Mouse (Mus musculus): ENCODE results near the gene Ncoa4. TPM values are rescaled to one million over a fixed set of nuclear protein-coding genes. Genes with fewer than 3 reads are reported as not detected.

Ncoa4 gene
- polyA plus RNA-seq, 1 experiment from 2014 or later: 145 TPM

DNA sequence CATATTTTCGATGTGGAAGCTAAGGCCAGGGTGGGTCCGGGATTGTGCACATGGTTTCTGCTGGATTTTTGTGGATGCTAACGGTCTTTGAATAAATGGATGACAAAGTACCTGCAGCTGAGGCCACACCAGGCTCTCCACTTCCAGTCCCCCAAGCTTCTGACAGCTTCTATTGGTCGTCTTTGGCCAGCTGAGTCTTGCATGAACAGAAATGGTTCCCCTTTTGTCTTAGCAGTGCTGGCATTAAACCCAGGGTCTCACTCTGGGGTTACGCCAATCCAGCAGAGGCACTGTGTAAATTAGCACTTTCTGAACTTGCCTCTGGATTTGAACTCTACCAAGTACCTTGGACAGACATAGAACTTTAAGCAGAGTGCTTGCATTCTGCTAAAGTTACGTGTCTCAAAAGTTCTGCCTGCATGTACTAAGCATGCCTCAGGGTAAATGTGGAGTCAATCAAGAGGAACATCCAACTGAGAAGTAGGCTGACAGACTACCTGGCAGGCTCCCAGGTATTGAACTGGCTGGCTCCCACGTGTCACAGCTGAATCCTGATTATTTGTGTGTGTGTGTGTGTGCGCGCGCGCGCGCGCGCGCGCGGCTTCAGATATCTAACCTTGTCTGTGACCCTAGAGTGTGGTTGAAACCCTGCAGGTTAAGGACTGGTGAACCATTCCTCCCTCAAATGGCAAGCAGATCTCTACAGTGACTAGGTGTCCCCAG is 7.3 kb upstream of the Ncoa4 start:
- 90% methylated on average over 18 of the region's 18 CpGs for WGBS (ENCODE audit: insufficient replicate concordance)
- no peaks in the 10 kb centered on the region for H3K36me3 ChIP-seq (ENCODE audit: control insufficient read depth, insufficient read depth, low read length)
- no peaks in the 10 kb centered on the region for H3K4me1 ChIP-seq (ENCODE audit: control insufficient read depth, insufficient read depth, low read length)
- no peak overlapping the region for H3K4me3 ChIP-seq (ENCODE audit: low read depth, low read length)
- H3K9ac ChIP-seq (ENCODE audit: low read depth, low read length): no peak overlapping the region
- no peak overlapping the region for H3K4me2 ChIP-seq
- H3K9me3 ChIP-seq (replicated peaks; ENCODE audit: control insufficient read depth, low read length): no peaks in the 10 kb centered on the region
- no peaks in the 10 kb centered on the region for H3K27me3 ChIP-seq (ENCODE audit: control insufficient read depth, insufficient read depth, low read length)
- ATAC-seq (replicated peaks; ENCODE audit: insufficient number of reproducible peaks, low FRiP score, low TSS enrichment): no peak
- H3K27ac ChIP-seq (ENCODE audit: low read depth, low read length): no peak overlapping the region

DNA sequence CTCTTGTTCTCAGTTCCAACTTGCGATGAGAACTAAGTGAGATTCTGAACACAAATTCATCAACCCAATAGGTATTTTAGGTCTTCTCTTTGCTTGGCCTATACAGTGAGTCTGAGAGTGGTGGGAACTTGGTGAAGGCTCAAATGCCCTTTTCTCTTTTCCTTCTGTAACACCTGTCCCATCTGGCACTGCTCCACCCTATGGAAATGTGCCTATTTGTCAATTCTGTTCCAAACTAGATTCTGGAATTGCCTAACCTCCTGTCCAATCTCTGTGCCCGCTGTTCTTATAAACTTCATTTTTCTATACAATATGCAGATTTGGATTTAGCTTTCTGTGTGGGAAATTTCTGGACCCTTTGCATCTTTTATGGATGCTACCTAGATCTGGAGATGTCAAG is 6.5 kb upstream of the Ncoa4 start:
- no peak for ATAC-seq (replicated peaks; ENCODE audit: insufficient number of reproducible peaks, low FRiP score, low TSS enrichment)
- 91% methylated on average over 2 of the region's 2 CpGs for WGBS (ENCODE audit: insufficient replicate concordance)
- no peak overlapping the region for H3K9ac ChIP-seq (ENCODE audit: low read depth, low read length)
- no peaks in the 10 kb centered on the region for H3K9me3 ChIP-seq (replicated peaks; ENCODE audit: control insufficient read depth, low read length)
- no peaks in the 10 kb centered on the region for H3K27me3 ChIP-seq (ENCODE audit: control insufficient read depth, insufficient read depth, low read length)
- H3K27ac ChIP-seq (ENCODE audit: low read depth, low read length): no peak overlapping the region
- H3K36me3 ChIP-seq (ENCODE audit: control insufficient read depth, insufficient read depth, low read length): no peaks in the 10 kb centered on the region
- no peak overlapping the region for H3K4me3 ChIP-seq (ENCODE audit: low read depth, low read length)
- no peak overlapping the region for H3K4me2 ChIP-seq
- H3K4me1 ChIP-seq (ENCODE audit: control insufficient read depth, insufficient read depth, low read length): no peaks in the 10 kb centered on the region

GRCm38 (mm10) chr14:32154758-32155157 is 4.9 kb upstream of the Ncoa4 start:
- H3K4me3 ChIP-seq (ENCODE audit: low read depth, low read length): no peak overlapping the region
- no peaks in the 10 kb centered on the region for H3K4me1 ChIP-seq (ENCODE audit: control insufficient read depth, insufficient read depth, low read length)
- 87% methylated on average over 6 of the region's 6 CpGs for WGBS (ENCODE audit: insufficient replicate concordance)
- no peaks in the 10 kb centered on the region for H3K36me3 ChIP-seq (ENCODE audit: control insufficient read depth, insufficient read depth, low read length)
- H3K9me3 ChIP-seq (replicated peaks; ENCODE audit: control insufficient read depth, low read length): no peaks in the 10 kb centered on the region
- H3K9ac ChIP-seq (ENCODE audit: low read depth, low read length): no peak overlapping the region
- H3K27ac ChIP-seq (ENCODE audit: low read depth, low read length): no peak overlapping the region
- H3K27me3 ChIP-seq (ENCODE audit: control insufficient read depth, insufficient read depth, low read length): no peaks in the 10 kb centered on the region
- H3K4me2 ChIP-seq: no peak overlapping the region
- no peak for ATAC-seq (replicated peaks; ENCODE audit: insufficient number of reproducible peaks, low FRiP score, low TSS enrichment)

DNA sequence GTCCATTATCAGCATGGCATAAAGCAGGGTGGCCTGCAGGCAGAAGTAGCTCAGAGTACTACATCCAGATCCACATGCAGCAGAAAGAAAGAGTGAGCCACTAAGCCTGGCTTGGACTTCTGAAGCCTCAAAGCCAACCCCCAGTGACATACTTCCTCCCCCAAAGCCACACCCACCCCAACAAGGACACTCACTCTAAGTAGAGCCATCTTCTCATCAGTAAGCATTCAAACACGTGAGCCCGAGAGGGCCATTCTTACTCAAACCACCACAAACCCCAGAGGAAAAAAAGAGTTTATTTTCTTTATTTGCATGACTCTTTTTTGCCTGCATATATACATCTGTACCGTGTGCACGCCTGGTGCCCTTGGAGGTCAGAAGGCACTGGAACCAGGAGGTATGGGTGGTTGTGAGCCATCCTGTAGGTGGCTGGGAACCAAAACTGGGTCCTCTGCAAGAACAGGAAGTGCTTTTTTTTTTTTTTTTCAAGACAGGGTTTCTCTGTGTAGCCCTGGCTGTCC is 455 bp upstream of the Ncoa4 start:
- Histone ChIP-seq H3K27me3 (ENCODE audit: control insufficient read depth, insufficient read depth, low read length) (no peaks in the 10 kb centered on the region), H3K9me3 (replicated peaks; ENCODE audit: control insufficient read depth, low read length) (no peaks in the 10 kb centered on the region), H3K4me2 (peak overlapping the region; percentile 96), H3K4me1 (ENCODE audit: control insufficient read depth, insufficient read depth, low read length) (peaks cover 11% of the 10 kb centered on the region), H3K36me3 (ENCODE audit: control insufficient read depth, insufficient read depth, low read length) (no peaks in the 10 kb centered on the region), H3K4me3 (ENCODE audit: low read depth, low read length) (peak overlapping the region; percentile 92), H3K27ac (ENCODE audit: low read depth, low read length) (peak overlapping the region; percentile 93; the same call in 1 of the 2 replicates), H3K9ac (ENCODE audit: low read depth, low read length) (peak overlapping the region; percentile 98)
- WGBS (ENCODE audit: insufficient replicate concordance): 43% methylated on average over 4 of the region's 4 CpGs
- 0 out of 2 replicates have a peak, but pooled peaks have one; percentile 16 for ATAC-seq (replicated peaks; ENCODE audit: insufficient number of reproducible peaks, low FRiP score, low TSS enrichment)

- no peaks in the 10 kb centered on the region for H3K27me3 ChIP-seq (ENCODE audit: control insufficient read depth, insufficient read depth, low read length)
- H3K4me2 ChIP-seq: peak overlapping the region; percentile 96
- H3K27ac ChIP-seq (ENCODE audit: low read depth, low read length): peak overlapping the region; percentile 93
- no peaks in the 10 kb centered on the region for H3K9me3 ChIP-seq (replicated peaks; ENCODE audit: control insufficient read depth, low read length)
- WGBS (ENCODE audit: insufficient replicate concordance): 19% methylated on average over 7 of the region's 7 CpGs
- peak overlapping the region; percentile 92 for H3K4me3 ChIP-seq (ENCODE audit: low read depth, low read length)
- ATAC-seq (replicated peaks; ENCODE audit: insufficient number of reproducible peaks, low FRiP score, low TSS enrichment): no peak
- peaks cover 20% of the 10 kb centered on the region for H3K4me1 ChIP-seq (ENCODE audit: control insufficient read depth, insufficient read depth, low read length)
- H3K9ac ChIP-seq (ENCODE audit: low read depth, low read length): peak overlapping the region; percentile 98
- no peaks in the 10 kb centered on the region for H3K36me3 ChIP-seq (ENCODE audit: control insufficient read depth, insufficient read depth, low read length)
Observed at GRCm38 (mm10) chr14:32160563-32160962, 898 bp downstream of the Ncoa4 start.

DNA sequence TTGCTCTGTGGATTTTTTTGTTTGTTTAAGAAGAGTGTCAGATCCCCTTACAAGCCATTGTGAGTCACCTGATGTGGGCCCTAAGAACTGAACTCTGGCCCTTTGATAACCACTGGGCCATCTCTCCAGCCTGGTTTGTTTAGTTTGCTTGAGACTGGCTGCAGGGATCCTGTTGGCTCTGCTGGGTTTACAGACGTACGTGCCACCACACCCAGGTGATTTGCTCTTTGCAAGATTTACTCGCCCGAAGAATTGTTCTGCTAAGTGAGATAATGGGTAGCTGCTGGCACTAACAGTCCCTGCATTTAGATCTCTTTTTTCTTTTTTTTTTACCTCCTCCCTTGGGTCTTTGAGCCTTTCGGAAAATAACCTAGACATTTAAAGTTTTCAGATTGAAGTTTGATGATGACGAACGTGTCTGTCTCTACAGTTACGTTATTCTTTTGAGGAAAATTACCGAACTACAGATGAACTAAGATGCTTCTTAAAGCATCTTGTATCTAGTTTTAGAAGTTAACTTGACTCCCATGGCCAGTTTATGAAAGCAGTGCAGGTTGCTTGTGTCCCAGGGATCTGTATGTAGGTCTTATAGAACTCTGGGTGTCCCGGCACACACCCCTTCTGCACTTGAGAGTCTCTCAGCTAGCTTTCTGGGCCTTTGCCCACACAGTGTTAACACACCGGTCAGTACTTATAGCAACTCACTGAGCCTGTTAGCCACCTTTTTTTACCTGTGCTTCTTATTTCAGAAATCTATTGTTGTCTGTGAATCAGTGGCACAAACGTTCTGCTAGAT is 1.6 kb downstream of the Ncoa4 start:
- WGBS (ENCODE audit: insufficient replicate concordance): 78% methylated on average over 12 of the region's 12 CpGs
- Histone ChIP-seq H3K36me3 (ENCODE audit: control insufficient read depth, insufficient read depth, low read length) (no peaks in the 10 kb centered on the region), H3K4me2 (peak overlapping the region; percentile 96), H3K4me1 (ENCODE audit: control insufficient read depth, insufficient read depth, low read length) (peaks cover 20% of the 10 kb centered on the region), H3K27ac (ENCODE audit: low read depth, low read length) (peak overlapping the region; percentile 93), H3K27me3 (ENCODE audit: control insufficient read depth, insufficient read depth, low read length) (no peaks in the 10 kb centered on the region), H3K9me3 (replicated peaks; ENCODE audit: control insufficient read depth, low read length) (no peaks in the 10 kb centered on the region), H3K9ac (ENCODE audit: low read depth, low read length) (peak overlapping the region; percentile 98), H3K4me3 (ENCODE audit: low read depth, low read length) (peak overlapping the region; percentile 92)
- ATAC-seq (replicated peaks; ENCODE audit: insufficient number of reproducible peaks, low FRiP score, low TSS enrichment): no peak

DNA sequence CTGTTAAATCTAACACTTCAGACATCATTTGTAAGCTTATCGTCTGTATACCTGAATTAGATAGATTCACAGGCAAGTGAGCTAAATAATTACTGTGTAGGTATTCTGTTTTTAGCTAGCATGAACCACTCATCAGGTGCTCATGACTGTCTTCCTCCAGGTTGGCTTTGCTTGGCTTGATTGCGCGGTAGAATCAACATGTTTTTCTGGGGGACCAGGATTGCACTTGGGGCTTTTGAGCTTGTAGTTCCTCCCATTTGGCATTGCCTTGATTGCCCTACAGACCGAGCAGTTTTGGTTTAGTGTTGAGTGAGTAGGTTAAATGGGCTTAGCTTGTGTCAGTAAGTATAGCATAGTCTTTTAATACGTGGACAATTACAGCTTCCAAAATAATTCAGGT is 2.6 kb downstream of the Ncoa4 start:
- 89% methylated on average over 5 of the region's 5 CpGs for WGBS (ENCODE audit: insufficient replicate concordance)
- Histone ChIP-seq H3K9ac (ENCODE audit: low read depth, low read length) (no peak overlapping the region), H3K4me2 (peak overlapping the region; percentile 6), H3K4me1 (ENCODE audit: control insufficient read depth, insufficient read depth, low read length) (peaks cover 20% of the 10 kb centered on the region), H3K9me3 (replicated peaks; ENCODE audit: control insufficient read depth, low read length) (no peaks in the 10 kb centered on the region), H3K36me3 (ENCODE audit: control insufficient read depth, insufficient read depth, low read length) (no peaks in the 10 kb centered on the region), H3K27ac (ENCODE audit: low read depth, low read length) (no peak overlapping the region), H3K27me3 (ENCODE audit: control insufficient read depth, insufficient read depth, low read length) (no peaks in the 10 kb centered on the region), H3K4me3 (ENCODE audit: low read depth, low read length) (no peak overlapping the region)
- no peak for ATAC-seq (replicated peaks; ENCODE audit: insufficient number of reproducible peaks, low FRiP score, low TSS enrichment)

DNA sequence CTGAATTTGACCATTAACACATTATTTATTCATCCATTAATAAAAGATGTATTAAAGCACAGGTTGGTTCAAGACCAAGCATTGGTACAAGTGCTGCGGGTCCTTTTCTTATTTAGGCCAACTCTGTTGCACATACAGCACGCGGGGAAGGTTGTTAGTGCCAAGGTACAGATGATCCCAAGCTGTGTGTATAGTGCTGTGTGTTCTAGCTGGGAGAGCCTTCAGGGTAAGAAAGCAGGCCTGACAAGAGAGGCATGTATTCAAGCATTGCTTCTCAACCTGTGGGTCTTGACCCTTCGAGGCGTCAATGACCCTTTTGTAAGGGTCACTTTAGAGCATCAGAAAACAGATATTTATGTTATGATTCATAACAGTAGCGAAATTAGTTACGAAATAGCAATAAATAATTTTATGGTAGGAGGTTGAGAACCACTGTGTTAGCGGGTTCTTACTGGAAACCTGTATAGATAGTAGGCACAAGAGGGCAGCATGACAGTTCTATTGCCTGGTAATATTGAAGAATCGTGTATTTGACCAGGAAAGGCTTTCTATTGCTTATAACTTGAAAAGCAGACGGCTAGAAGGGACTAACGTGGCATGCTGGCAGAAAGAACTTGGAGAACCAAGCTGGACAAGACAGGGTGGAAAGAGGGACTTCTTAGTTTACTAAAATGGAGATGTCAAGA is 3.7 kb downstream of the Ncoa4 start:
- Histone ChIP-seq H3K4me3 (ENCODE audit: low read depth, low read length) (no peak overlapping the region), H3K9me3 (replicated peaks; ENCODE audit: control insufficient read depth, low read length) (no peaks in the 10 kb centered on the region), H3K9ac (ENCODE audit: low read depth, low read length) (no peak overlapping the region), H3K27me3 (ENCODE audit: control insufficient read depth, insufficient read depth, low read length) (no peaks in the 10 kb centered on the region), H3K36me3 (ENCODE audit: control insufficient read depth, insufficient read depth, low read length) (no peaks in the 10 kb centered on the region), H3K4me1 (ENCODE audit: control insufficient read depth, insufficient read depth, low read length) (peaks cover 26% of the 10 kb centered on the region), H3K4me2 (no peak overlapping the region; the same call in 1 of the 2 replicates), H3K27ac (ENCODE audit: low read depth, low read length) (no peak overlapping the region)
- WGBS (ENCODE audit: insufficient replicate concordance): 88% methylated on average over 11 of the region's 11 CpGs
- ATAC-seq (replicated peaks; ENCODE audit: insufficient number of reproducible peaks, low FRiP score, low TSS enrichment): no peak

Data from heart, embryonic 11.5 days (tissue).